Comparison of ENCODE assay signal across 7 mouse cellular contexts in the genomic region with DNA sequence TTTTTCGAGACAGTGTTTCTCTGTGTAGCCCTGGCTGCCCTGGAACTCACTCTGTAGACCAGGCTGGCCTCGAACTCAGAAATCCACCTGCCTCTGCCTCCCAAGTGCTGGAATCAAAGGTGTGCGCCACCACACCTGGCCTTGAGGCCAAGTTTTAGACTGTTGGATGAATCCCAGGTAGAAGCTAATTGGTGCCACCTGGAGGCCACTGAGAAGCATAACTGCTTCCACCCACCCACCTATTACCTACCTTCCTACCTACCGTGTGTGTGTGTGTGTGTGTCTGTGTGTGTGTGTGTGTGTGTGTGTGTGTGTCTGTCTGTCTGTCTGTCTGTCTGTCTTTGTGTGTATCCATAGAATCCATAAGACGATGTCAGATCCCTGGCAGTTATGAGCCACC. TPM values are rescaled to one million over a fixed set of nuclear protein-coding genes. Genes with fewer than 3 reads are reported as not detected.
DNase-seq lines count a peak whose midpoint lies in the region; ATAC-seq and TF ChIP-seq lines count a peak whose summit lies in the region.
"Not testable (repeated sequence)": the region's sequence is repeated elsewhere in the genome, so short reads cannot be mapped to it uniquely, and the experiment has no call there.

No protein-coding gene starts in this region.

- H3K4me3 ChIP-seq in CH12.LX (replicated peaks in 1 of 3; ENCODE audit: low read depth in 2 of 3, low read length in 2 of 3, poor library complexity in 1 of 3); gastrocnemius, adult 2 months; kidney, postnatal 0 days (replicated peaks; ENCODE audit: low read depth, low read length); lung, postnatal 0 days (ENCODE audit: low read depth, low read length): not testable (repeated sequence)

- H3K9me3 ChIP-seq in CH12.LX (replicated peaks; ENCODE audit: low read length); kidney, postnatal 0 days (replicated peaks; ENCODE audit: low read length); lung, postnatal 0 days (ENCODE audit: low read length): not testable (repeated sequence)

- TF ChIP-seq RAD21 in CH12.LX (IDR thresholded peaks at IDR 0.05; ENCODE audit: low read depth, low read length) = peak; percentile 64

- TF ChIP-seq CTCF in CH12.LX (conservative IDR thresholded peaks at IDR 0.05 in 1 of 2, IDR thresholded peaks at IDR 0.05 in 1 of 2; ENCODE audit: low read depth in 2 of 2, low read length in 2 of 2) = peak; percentile 24 to 71; a peak in 2 of 4 replicates
- TF ChIP-seq CTCF in gastrocnemius, adult 2 months (IDR thresholded peaks at IDR 0.05) = peak; percentile 43
- TF ChIP-seq CTCF in kidney, postnatal 0 days (IDR thresholded peaks at IDR 0.05; ENCODE audit: low read depth) = peak; percentile 50
- peak; percentile 55 for TF ChIP-seq CTCF in lung, postnatal 0 days (IDR thresholded peaks at IDR 0.05)

- not testable (repeated sequence) for H3K27me3 ChIP-seq in CH12.LX (replicated peaks); kidney, postnatal 0 days (ENCODE audit: insufficient read depth, low read length); lung, postnatal 0 days (replicated peaks; ENCODE audit: insufficient read depth, low read length)

- not testable (repeated sequence) for H3K27ac ChIP-seq in CH12.LX (ENCODE audit: insufficient read depth, low read depth); gastrocnemius, adult 2 months; kidney, postnatal 0 days; lung, postnatal 0 days (ENCODE audit: low read length)

- in situ Hi-C loops in CH12.LX (cut with MboI; ENCODE audit: low pct_ligation_motif_present, low pct_unique_long_range_greater_than_20kb, low sequenced_read_pairs) = not testable (repeated sequence)

- not testable (repeated sequence) for H3K4me2 ChIP-seq in CH12.LX (ENCODE audit: insufficient read depth, low read depth, poor library complexity, severe bottlenecking); kidney, postnatal 0 days (ENCODE audit: low read length); lung, postnatal 0 days (replicated peaks; ENCODE audit: low read depth, low read length)

- dilution Hi-C loops in CH12.LX (cut with MboI; ENCODE audit: extremely low pct_ligation_motif_present, extremely low pct_unique_long_range_greater_than_20kb, low sequenced_read_pairs) = not testable (repeated sequence)

- not testable (repeated sequence) for DNase-seq in CH12.LX (ENCODE audit: extremely low read depth); kidney, postnatal 0 days (ENCODE audit: low spot score)
- DNase-seq in cerebellum, adult 9-10 months = peak; percentile 35
- peak; percentile 27 for DNase-seq in gastrocnemius, adult 2 months
- DNase-seq in lung, postnatal 0 days (ENCODE audit: low spot score) = peak; percentile 33
- DNase-seq in spleen, postnatal 10 days (ENCODE audit: low spot score in 2 of 2) = peak; percentile 12 to 43

- TF ChIP-seq EP300 in CH12.LX (IDR thresholded peaks at IDR 0.05; ENCODE audit: low read length); lung, postnatal 0 days (IDR thresholded peaks at IDR 0.05): not testable (repeated sequence)

- WGBS in kidney, postnatal 0 days = 94% methylated on average over 5 of the region's 5 CpGs
- WGBS in lung, postnatal 0 days = 95% methylated on average over 5 of the region's 5 CpGs

- ATAC-seq in activated CD4-positive, CD25-positive, alpha-beta regulatory T cell, adult 4 months = peak; percentile 43
- ATAC-seq in kidney, postnatal 0 days (replicated peaks; ENCODE audit: low FRiP score, low read depth); lung, postnatal 0 days: not testable (repeated sequence)

- not testable (repeated sequence) for H3K9ac ChIP-seq in CH12.LX (ENCODE audit: insufficient read depth, low read depth); kidney, postnatal 0 days (ENCODE audit: low read depth, low read length); lung, postnatal 0 days (replicated peaks; ENCODE audit: low read depth)

- not testable (repeated sequence) for TF ChIP-seq POLR2A in CH12.LX (IDR thresholded peaks at IDR 0.05; ENCODE audit: low read depth, low read length)

- intact Hi-C loops in gastrocnemius, adult 2 months (cut with DNase I) = not testable (repeated sequence)

- peaks cover 55 to 81% of the 10 kb centered on the region in 2 experiments for H3K36me3 ChIP-seq in CH12.LX (replicated peaks in 1 of 2; ENCODE audit: control insufficient read depth in 1 of 2, insufficient read depth in 1 of 2, low read length in 1 of 2)
- peaks cover 38% of the 10 kb centered on the region for H3K36me3 ChIP-seq in kidney, postnatal 0 days (ENCODE audit: insufficient read depth, low read length)
- H3K36me3 ChIP-seq in lung, postnatal 0 days (ENCODE audit: insufficient read depth, low read length) = peaks cover 25% of the 10 kb centered on the region; the same call in 1 of the 2 replicates

- peaks cover 7 to 36% of the 10 kb centered on the region in 2 experiments for H3K4me1 ChIP-seq in CH12.LX (ENCODE audit: control insufficient read depth in 1 of 2, insufficient read depth in 2 of 2)
- H3K4me1 ChIP-seq in kidney, postnatal 0 days (replicated peaks; ENCODE audit: insufficient read depth, low read length); lung, postnatal 0 days (ENCODE audit: insufficient read depth, low read depth, low read length): not testable (repeated sequence)

- not testable (repeated sequence) for H3K79me2 ChIP-seq in CH12.LX (replicated peaks; ENCODE audit: control insufficient read depth, extremely low read depth, insufficient read depth, poor library complexity, severe bottlenecking)

TF ChIP-seq in CH12.LX, 34 proteins besides CTCF, POLR2A, EP300 and RAD21:
- TF ChIP-seq SMC3 (IDR thresholded peaks at IDR 0.05; ENCODE audit: low read depth, low read length) = peak; percentile 73
TF ChIP-seq in CH12.LX: peak in this region for 1; not testable (repeated sequence) for 33.

RNA-seq across cellular contexts. Expression of a gene that starts 47.7 kb away (rescaled TPM):
- 30.4 and 31.5 TPM in 2 replicates for total RNA-seq in CH12.LX (2012; rRNA removed)
- 29.9 and 31.4 TPM in 2 replicates for total RNA-seq in CH12.LX (2014; rRNA removed)
- 32.0 and 37.0 TPM in 2 replicates for polyA plus RNA-seq in CH12.LX (2012; ENCODE audit: insufficient read length, low read depth)
- polyA plus RNA-seq in activated CD4-positive, CD25-positive, alpha-beta regulatory T cell, adult 4 months (2017; shearing (Covaris generic)) = 10 to 100 TPM; 33.2 to 41.2 TPM
- total RNA-seq in gastrocnemius, adult 2 months (2021) = 10 to 100 TPM in 1 of 2 experiments, 1 to 10 TPM in 1; 8.5 to 10.4 TPM
- polyA plus RNA-seq in kidney, postnatal 0 days (2015; fragmentation: Nextera tagmentation; extraction: Ambion mirVana) = 11.8 and 12.6 TPM in 2 replicates
- polyA plus RNA-seq in lung, postnatal 0 days (2015; fragmentation: Nextera tagmentation; extraction: Ambion mirVana) = 7.9 and 9.4 TPM in 2 replicates

RNA-seq across cellular contexts. Expression of a gene that starts 58.4 kb away (rescaled TPM):
- 3.9 and 4.6 TPM in 2 replicates for total RNA-seq in CH12.LX (2012; rRNA removed)
- 3.2 and 3.9 TPM in 2 replicates for total RNA-seq in CH12.LX (2014; rRNA removed)
- polyA plus RNA-seq in CH12.LX (2012; ENCODE audit: insufficient read length, low read depth) = 2.4 and 2.8 TPM in 2 replicates
- 1 to 10 TPM; 6.2 to 6.7 TPM for polyA plus RNA-seq in activated CD4-positive, CD25-positive, alpha-beta regulatory T cell, adult 4 months (2017; shearing (Covaris generic))
- total RNA-seq in gastrocnemius, adult 2 months (2021) = 10 to 100 TPM; 18.5 to 22.3 TPM
- polyA plus RNA-seq in kidney, postnatal 0 days (2015; fragmentation: Nextera tagmentation; extraction: Ambion mirVana) = 7.2 and 7.3 TPM in 2 replicates
- 7.1 and 7.2 TPM in 2 replicates for polyA plus RNA-seq in lung, postnatal 0 days (2015; fragmentation: Nextera tagmentation; extraction: Ambion mirVana)

RNA-seq across cellular contexts. Expression of a gene that starts 58.5 kb away (rescaled TPM):
- total RNA-seq in CH12.LX (2012; rRNA removed) = 16.8 and 17.4 TPM in 2 replicates
- total RNA-seq in CH12.LX (2014; rRNA removed) = 9.4 and 10.5 TPM in 2 replicates
- polyA plus RNA-seq in CH12.LX (2012; ENCODE audit: insufficient read length, low read depth) = 17.1 and 20.8 TPM in 2 replicates
- polyA plus RNA-seq in activated CD4-positive, CD25-positive, alpha-beta regulatory T cell, adult 4 months (2017; shearing (Covaris generic)) = 10 to 100 TPM; 22.1 to 25.8 TPM
- total RNA-seq in gastrocnemius, adult 2 months (2021) = 10 to 100 TPM; 12.8 to 13.3 TPM
- polyA plus RNA-seq in kidney, postnatal 0 days (2015; fragmentation: Nextera tagmentation; extraction: Ambion mirVana) = 6.9 and 7.1 TPM in 2 replicates
- polyA plus RNA-seq in lung, postnatal 0 days (2015; fragmentation: Nextera tagmentation; extraction: Ambion mirVana) = 9.6 and 10.6 TPM in 2 replicates
